Mouse (Mus musculus) heart, adult 2 months (tissue): ENCODE measurements around the gene Mcm5.

Experiments
- CTCF ChIP-seq: fragments of 200-600 bp; IDR thresholded peaks from 2 replicates; pipeline ENCODE4 v1.8.1; 2022; ENCODE audit warnings: antibody characterized with exemption, mild to moderate bottlenecking, moderate library complexity
- EP300 ChIP-seq: fragments of 200-500 bp; IDR thresholded peaks from 2 replicates; pipeline ENCODE4 v1.6.1; 2011; ENCODE audit warnings: low read depth, low read length, control low read depth; ENCODE audit not compliant: insufficient read depth

DNA sequence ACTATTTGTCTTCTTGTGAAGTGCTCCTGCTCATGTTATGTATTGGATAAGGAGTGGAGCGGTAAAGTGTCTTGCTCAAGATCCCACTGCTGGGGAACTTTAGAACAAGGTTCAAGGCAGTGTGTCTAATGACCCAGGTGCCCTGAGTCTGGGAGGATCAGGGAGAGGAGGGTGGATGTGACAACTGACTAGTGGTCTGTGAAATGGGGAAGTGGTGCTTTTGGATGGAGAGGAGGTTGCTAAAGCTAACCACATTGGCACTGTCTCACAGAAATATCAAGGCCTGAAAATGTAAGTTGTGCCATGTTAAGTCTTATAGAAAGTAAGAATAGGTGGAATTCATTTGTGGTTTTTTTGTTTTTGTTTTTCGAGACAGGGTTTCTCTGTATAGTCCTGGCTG lies 10.4 kb downstream of the Mcm5 start:
- TF ChIP-seq CTCF (no peak), EP300 (no peak)
